Mouse (Mus musculus) kidney, adult 2 months (tissue): Measurements from ENCODE around the gene 1700021F05Rik.

Experiments
- CTCF ChIP-seq: fragments of 200-500 bp; conservative IDR thresholded peaks from 2 replicates; pipeline ENCODE4 v1.5.1; 2011; ENCODE audit warnings: low read depth, mild to moderate bottlenecking, control low read depth, low read length, moderate library complexity, mixed read lengths; ENCODE audit not compliant: insufficient read depth, insufficient read length
- POLR2A ChIP-seq: fragments of 200-500 bp; IDR thresholded peaks from one replicate; pipeline ENCODE4 v1.6.1; 2011; ENCODE audit warnings: low read depth, low read length, control low read depth

DNA sequence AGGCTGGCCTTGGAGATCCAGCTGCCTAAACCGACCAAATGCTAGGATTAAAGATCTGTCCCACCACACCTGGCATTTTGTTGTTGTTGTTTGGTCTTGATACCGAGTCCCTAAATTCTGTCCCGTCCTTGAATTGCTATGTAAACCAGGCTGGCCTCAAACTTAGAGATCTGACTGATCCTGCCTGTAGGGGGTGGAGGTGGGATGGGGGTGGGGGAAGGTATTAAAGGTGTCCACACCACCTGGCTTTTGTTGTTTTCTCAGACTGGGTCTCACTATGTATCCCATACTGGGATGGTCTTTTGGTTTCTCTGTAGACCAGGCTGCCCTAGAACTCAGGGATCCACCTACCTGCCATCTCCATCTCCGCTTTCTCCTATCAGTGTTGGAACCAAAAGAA, 59.6 kb downstream of the 1700021F05Rik start:
- no peak for TF ChIP-seq POLR2A
- TF ChIP-seq CTCF = no peak
